Mouse (Mus musculus): Measurements from ENCODE around the gene Arf6. TPM values are rescaled to one million over a fixed set of nuclear protein-coding genes. Genes with fewer than 3 reads are reported as not detected.

The Arf6 gene
- polyA plus RNA-seq, 1 experiment, result 87.3 TPM

DNA sequence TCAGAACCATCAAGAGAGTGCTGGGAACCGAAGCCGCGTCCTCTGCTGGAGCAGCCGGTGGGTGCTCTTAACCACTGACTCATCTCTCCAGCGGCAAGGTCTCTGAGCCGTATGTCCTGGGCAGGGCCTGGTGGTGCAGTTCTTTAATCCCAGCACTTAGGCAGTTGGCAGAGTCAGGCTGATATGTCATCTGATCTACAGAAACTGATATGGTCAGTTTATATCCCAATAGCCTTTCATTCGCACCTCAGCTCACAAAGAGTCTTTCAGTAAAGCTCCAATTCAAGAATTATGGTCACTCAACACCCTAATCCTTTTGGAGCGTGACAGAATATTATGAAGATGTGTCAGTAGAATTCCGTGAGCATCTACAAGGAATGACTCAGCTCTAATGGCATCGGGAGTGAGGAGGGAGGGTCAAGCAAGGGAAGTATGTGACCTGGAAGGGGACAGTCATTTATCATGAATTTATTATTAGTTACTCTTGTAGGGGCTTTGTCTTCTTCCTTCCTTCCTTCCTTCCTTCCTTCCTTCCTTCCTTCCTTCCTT is 16.4 kb downstream of the Arf6 start:
- no peak overlapping the region for H3K4me3 ChIP-seq (ENCODE audit: insufficient read depth, poor library complexity, severe bottlenecking)
- H3K36me3 ChIP-seq (ENCODE audit: control insufficient read depth, insufficient read depth), result no peaks in the 10 kb centered on the region
- peaks cover 7% of the 10 kb centered on the region for H3K79me2 ChIP-seq (ENCODE audit: control insufficient read depth, insufficient read depth)
- no peaks in the 10 kb centered on the region for H3K27me3 ChIP-seq (ENCODE audit: control insufficient read depth, insufficient read depth, insufficient read length)
- TF ChIP-seq CTCF (IDR thresholded peaks at IDR 0.05; ENCODE audit: control insufficient read depth, insufficient read depth, insufficient read length) (peak; percentile 46), MAX (IDR thresholded peaks at IDR 0.05) (peak; percentile 18), CEBPB (IDR thresholded peaks at IDR 0.05; ENCODE audit: low read depth) (peak; percentile 1), USF1 (IDR thresholded peaks at IDR 0.05; ENCODE audit: low read depth) (peak; percentile 13), FOSL1 (IDR thresholded peaks at IDR 0.05; ENCODE audit: insufficient read depth, low read length, poor library complexity, severe bottlenecking) (peak; percentile 53), MYOD1 (IDR thresholded peaks at IDR 0.05; ENCODE audit: control insufficient read depth, insufficient read length, low read depth) (no peak), MYOG (IDR thresholded peaks at IDR 0.05; ENCODE audit: control insufficient read depth, extremely low read depth, insufficient read length) (no peak)
- no peak overlapping the region for H3ac ChIP-seq (ENCODE audit: control insufficient read depth, insufficient read length, low read depth)
- H3K79me3 ChIP-seq (ENCODE audit: low read depth), result peaks cover 2% of the 10 kb centered on the region

- TF ChIP-seq USF1 (IDR thresholded peaks at IDR 0.05; ENCODE audit: low read depth) (no peak), MAX (IDR thresholded peaks at IDR 0.05) (no peak), CEBPB (IDR thresholded peaks at IDR 0.05; ENCODE audit: low read depth) (no peak), MYOG (IDR thresholded peaks at IDR 0.05; ENCODE audit: control insufficient read depth, extremely low read depth, insufficient read length) (no peak), FOSL1 (IDR thresholded peaks at IDR 0.05; ENCODE audit: insufficient read depth, low read length, poor library complexity, severe bottlenecking) (no peak), CTCF (IDR thresholded peaks at IDR 0.05; ENCODE audit: control insufficient read depth, insufficient read depth, insufficient read length) (no peak), MYOD1 (IDR thresholded peaks at IDR 0.05; ENCODE audit: control insufficient read depth, insufficient read length, low read depth) (no peak)
- no peaks in the 10 kb centered on the region for H3K36me3 ChIP-seq (ENCODE audit: control insufficient read depth, insufficient read depth)
Observed at GRCm38 (mm10) chr12:69389273-69389938, 17.5 kb downstream of the Arf6 start.

GRCm38 (mm10) chr12:69390000-69390698 is 18.2 kb downstream of the Arf6 start:
- Histone ChIP-seq H3K27me3 (ENCODE audit: control insufficient read depth, insufficient read depth, insufficient read length) (no peaks in the 10 kb centered on the region), H3K79me3 (ENCODE audit: low read depth) (no peaks in the 10 kb centered on the region), H3K4me3 (ENCODE audit: insufficient read depth, poor library complexity, severe bottlenecking) (no peak overlapping the region), H3K36me3 (ENCODE audit: control insufficient read depth, insufficient read depth) (no peaks in the 10 kb centered on the region), H3ac (ENCODE audit: control insufficient read depth, insufficient read length, low read depth) (no peak overlapping the region), H3K79me2 (ENCODE audit: control insufficient read depth, insufficient read depth) (no peaks in the 10 kb centered on the region)
- no peak for TF ChIP-seq FOSL1 (IDR thresholded peaks at IDR 0.05; ENCODE audit: insufficient read depth, low read length, poor library complexity, severe bottlenecking)

More at GRCm38 (mm10) chr12:69389273-69389938, 17.5 kb downstream of the Arf6 start:
- Histone ChIP-seq H3K4me3 (ENCODE audit: insufficient read depth, poor library complexity, severe bottlenecking) (no peak overlapping the region), H3K79me3 (ENCODE audit: low read depth) (no peaks in the 10 kb centered on the region), H3K79me2 (ENCODE audit: control insufficient read depth, insufficient read depth) (peaks cover under 1% of the 10 kb centered on the region), H3K27me3 (ENCODE audit: control insufficient read depth, insufficient read depth, insufficient read length) (no peaks in the 10 kb centered on the region), H3ac (ENCODE audit: control insufficient read depth, insufficient read length, low read depth) (no peak overlapping the region)

GRCm38 (mm10) chr12:69393076-69393475 is 21.1 kb downstream of the Arf6 start:
- TF ChIP-seq FOSL1 (IDR thresholded peaks at IDR 0.05; ENCODE audit: insufficient read depth, low read length, poor library complexity, severe bottlenecking) (no peak), MYOD1 (IDR thresholded peaks at IDR 0.05; ENCODE audit: control insufficient read depth, insufficient read length, low read depth) (no peak), CEBPB (IDR thresholded peaks at IDR 0.05; ENCODE audit: low read depth) (no peak)
- Histone ChIP-seq H3K36me3 (ENCODE audit: control insufficient read depth, insufficient read depth) (no peaks in the 10 kb centered on the region), H3K79me2 (ENCODE audit: control insufficient read depth, insufficient read depth) (no peaks in the 10 kb centered on the region), H3ac (ENCODE audit: control insufficient read depth, insufficient read length, low read depth) (no peak overlapping the region), H3K4me3 (ENCODE audit: insufficient read depth, poor library complexity, severe bottlenecking) (no peak overlapping the region), H3K27me3 (ENCODE audit: control insufficient read depth, insufficient read depth, insufficient read length) (no peaks in the 10 kb centered on the region), H3K79me3 (ENCODE audit: low read depth) (no peaks in the 10 kb centered on the region)

GRCm38 (mm10) chr12:69394456-69394855 is 22.5 kb downstream of the Arf6 start:
- Histone ChIP-seq H3K79me2 (ENCODE audit: control insufficient read depth, insufficient read depth) (no peaks in the 10 kb centered on the region), H3K4me3 (ENCODE audit: insufficient read depth, poor library complexity, severe bottlenecking) (no peak overlapping the region), H3K79me3 (ENCODE audit: low read depth) (no peaks in the 10 kb centered on the region), H3K36me3 (ENCODE audit: control insufficient read depth, insufficient read depth) (no peaks in the 10 kb centered on the region), H3K27me3 (ENCODE audit: control insufficient read depth, insufficient read depth, insufficient read length) (no peaks in the 10 kb centered on the region), H3ac (ENCODE audit: control insufficient read depth, insufficient read length, low read depth) (no peak overlapping the region)
- no peak for TF ChIP-seq MAX (IDR thresholded peaks at IDR 0.05)
- TF ChIP-seq CEBPB (IDR thresholded peaks at IDR 0.05; ENCODE audit: low read depth), result no peak
- TF ChIP-seq CTCF (IDR thresholded peaks at IDR 0.05; ENCODE audit: control insufficient read depth, insufficient read depth, insufficient read length), result no peak
- TF ChIP-seq MYOG (IDR thresholded peaks at IDR 0.05; ENCODE audit: control insufficient read depth, extremely low read depth, insufficient read length), result no peak

DNA sequence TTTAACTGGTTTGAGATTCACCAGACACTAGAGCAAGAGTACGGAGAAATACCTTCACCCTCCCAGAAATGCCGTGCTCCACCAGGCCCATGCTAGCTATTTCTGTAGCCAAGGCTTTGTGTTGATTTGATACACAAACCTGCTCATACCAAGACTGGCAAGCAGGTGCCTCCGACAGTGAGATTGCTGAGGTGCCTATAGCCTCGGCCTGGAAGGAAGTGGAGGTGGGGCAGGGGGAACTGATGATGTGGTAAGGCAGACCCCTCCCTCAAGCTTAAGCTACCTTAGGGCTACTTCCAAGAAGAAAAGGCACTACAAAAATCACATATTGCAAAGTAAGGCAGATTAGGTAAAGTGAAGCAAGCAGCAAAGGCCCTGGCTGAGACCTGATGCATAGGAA is 28.4 kb downstream of the Arf6 start:
- Histone ChIP-seq H3K79me3 (ENCODE audit: low read depth) (no peaks in the 10 kb centered on the region), H3K4me3 (ENCODE audit: insufficient read depth, poor library complexity, severe bottlenecking) (no peak overlapping the region), H3K36me3 (ENCODE audit: control insufficient read depth, insufficient read depth) (no peaks in the 10 kb centered on the region), H3K79me2 (ENCODE audit: control insufficient read depth, insufficient read depth) (no peaks in the 10 kb centered on the region), H3K27me3 (ENCODE audit: control insufficient read depth, insufficient read depth, insufficient read length) (no peaks in the 10 kb centered on the region), H3ac (ENCODE audit: control insufficient read depth, insufficient read length, low read depth) (no peak overlapping the region)
- TF ChIP-seq MYOG (IDR thresholded peaks at IDR 0.05; ENCODE audit: control insufficient read depth, extremely low read depth, insufficient read length) (no peak), CEBPB (IDR thresholded peaks at IDR 0.05; ENCODE audit: low read depth) (no peak), FOSL1 (IDR thresholded peaks at IDR 0.05; ENCODE audit: insufficient read depth, low read length, poor library complexity, severe bottlenecking) (no peak), USF1 (IDR thresholded peaks at IDR 0.05; ENCODE audit: low read depth) (no peak), CTCF (IDR thresholded peaks at IDR 0.05; ENCODE audit: control insufficient read depth, insufficient read depth, insufficient read length) (no peak), MAX (IDR thresholded peaks at IDR 0.05) (no peak), MYOD1 (IDR thresholded peaks at IDR 0.05; ENCODE audit: control insufficient read depth, insufficient read length, low read depth) (no peak)
